Mouse (Mus musculus) lung, postnatal 36 days (tissue): ENCODE measurements around the gene Ppara.
A peak's percentile ranks its signal among the peaks of the same experiment; 100 is the strongest.

Source experiments
- DNase-seq: peaks from one replicate; pipeline ENCODE4 v3.0.0; 2022; ENCODE audit warnings: mixed read lengths

The Ppara gene

GRCm38 (mm10) chr15:85705566-85706332, 29.0 kb upstream of the Ppara start:
- peak; percentile 65 for DNase-seq

DNA sequence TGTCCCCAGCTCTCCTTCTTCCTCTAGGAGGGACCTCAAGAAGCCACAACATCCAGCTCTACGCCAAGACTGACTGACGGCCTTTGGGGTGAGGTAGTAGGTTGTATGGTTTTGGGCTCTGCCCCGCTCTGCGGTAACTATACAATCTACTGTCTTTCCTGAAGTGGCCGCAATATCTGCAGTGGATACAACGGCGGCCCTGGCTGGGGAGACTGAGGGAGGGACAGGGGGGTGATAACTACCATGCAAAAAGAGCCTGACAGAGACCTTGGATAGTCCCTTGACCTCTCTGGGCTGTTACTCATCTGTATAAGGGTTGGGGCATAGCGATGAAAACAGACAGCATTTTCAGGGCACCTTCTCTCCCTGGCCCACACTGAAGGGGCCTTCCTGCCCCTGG, 28.3 kb upstream of the Ppara start:
- no peak for DNase-seq

GRCm38 (mm10) chr15:85707017-85707416, 27.8 kb upstream of the Ppara start:
- no peak for DNase-seq

- no peak for DNase-seq
Measured at GRCm38 (mm10) chr15:85707458-85708030, 27.2 kb upstream of the Ppara start.

- no peak for DNase-seq
Measured at GRCm38 (mm10) chr15:85708217-85708616, 26.6 kb upstream of the Ppara start.

DNA sequence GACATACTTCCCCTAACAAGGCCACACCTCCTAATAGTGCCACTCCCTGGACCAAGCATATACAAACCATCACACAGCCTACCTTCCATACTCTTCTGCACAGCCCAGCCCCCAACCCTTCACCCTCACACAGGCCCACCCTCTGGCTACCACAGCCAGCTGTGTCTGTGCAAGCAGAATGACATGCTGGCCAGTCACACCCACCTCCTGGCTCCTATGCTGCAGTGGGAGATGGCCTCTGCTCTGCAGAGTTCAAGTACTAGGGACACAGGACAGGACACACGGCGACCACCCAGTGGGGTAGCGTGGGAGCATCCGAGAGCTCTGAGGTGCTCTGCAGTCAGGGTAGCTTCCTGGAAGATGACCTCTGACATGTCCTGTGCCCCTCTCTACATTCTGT, 25.9 kb upstream of the Ppara start:
- no peak for DNase-seq

DNA sequence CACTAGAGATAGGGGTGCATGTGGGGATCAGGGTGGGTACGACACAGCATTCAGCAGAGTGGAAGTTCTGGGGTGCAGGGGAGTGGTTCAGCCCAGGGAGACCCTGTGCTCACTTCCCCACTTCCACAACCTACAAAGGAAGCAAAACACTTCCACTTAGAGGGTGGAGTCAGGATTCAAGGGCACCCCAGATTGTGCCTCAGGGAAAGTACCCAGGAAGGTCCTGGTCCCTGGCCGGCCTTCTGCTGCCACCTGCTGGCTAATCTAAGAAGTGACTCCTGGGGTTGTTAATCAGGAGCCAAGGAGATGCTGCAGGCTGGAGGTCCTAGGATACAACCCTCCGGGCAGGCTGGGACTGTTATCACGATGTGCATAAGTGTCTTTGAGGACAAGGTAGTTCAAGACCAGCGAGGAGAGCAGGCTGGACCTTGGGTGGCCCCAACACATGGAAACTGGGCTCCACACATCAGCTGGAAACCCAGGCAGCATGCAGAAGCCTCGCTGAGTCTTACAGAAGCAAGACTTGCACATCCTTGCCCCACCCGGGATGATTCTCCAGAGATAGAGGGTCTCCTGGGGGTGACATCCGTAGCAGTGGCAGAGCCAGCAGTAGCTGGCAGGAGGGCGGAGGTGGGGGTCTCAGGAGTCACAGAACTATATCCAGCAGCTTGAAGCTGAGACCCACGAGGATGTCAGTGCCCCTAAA, 25.4 kb upstream of the Ppara start:
- peak; percentile 93 for DNase-seq

DNA sequence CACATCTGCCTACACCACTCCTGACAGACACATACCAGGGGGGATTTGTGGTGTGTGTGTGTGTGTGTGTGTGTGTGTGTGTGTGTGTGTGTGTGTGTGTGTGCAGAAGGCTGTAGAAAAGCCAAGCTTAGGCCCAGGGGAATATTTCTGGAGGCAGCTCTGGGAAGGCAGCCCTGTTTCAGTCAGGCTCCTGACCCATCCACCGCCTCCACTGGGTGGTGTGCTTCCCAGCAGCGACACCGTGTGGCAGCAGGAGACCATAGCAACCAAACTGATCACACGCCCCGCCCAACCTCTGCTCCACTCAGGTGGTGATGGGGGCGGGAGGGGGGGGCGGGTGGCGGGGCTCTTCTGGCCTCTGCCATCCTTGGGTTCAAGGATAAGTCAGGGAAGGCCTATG, 24.6 kb upstream of the Ppara start:
- DNase-seq: peak; percentile 85

- DNase-seq: no peak
Measured at GRCm38 (mm10) chr15:85710641-85711580, 23.9 kb upstream of the Ppara start.

DNA sequence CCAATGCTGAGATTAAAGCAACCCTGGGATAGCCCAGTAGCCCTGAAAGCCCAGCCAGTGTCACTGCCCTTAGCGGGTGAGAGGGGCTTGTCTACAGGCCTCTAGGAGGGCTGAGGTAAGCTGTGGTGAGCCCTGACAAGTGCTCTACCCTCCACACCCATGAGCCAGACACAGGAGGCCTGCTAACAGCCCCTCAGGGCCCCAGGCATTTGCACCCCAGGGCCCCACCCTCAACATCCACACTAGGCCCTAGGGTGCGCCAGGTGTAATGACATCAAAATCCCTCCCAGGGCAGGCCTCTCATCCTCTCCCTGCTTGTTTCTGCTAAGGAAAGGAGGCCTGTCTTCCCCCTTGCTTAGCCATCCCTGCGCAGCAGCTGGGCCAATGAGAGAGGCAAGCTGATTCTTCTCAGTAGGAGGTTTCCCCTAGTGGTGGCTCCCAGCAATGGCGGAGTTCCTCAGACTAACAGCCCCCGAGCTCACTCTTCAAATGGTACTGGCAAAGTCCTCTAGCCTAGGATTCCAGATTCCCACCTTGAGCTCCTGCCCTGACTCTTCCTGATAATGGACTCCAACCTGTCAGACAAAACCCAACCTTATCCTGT, 22.1 kb upstream of the Ppara start:
- peak; percentile 32 for DNase-seq

DNA sequence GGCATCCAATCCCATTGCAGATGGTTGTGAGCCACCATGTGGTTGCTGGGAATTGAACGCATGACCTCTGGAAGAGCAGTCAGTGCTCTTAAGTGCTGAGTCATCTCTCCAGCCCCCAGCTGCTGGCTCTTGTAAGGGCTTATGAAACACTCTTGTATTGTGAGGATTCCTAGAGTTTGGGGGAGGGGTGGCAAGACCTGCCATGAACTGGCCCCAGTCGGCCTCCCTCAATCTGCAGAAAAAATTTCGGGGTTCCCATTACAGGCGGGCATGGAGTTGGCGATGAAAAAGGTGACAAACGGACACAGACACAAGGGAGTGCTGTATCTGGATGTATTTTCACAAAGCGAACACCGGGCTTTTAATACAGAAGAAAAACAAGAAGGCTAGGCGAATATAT, 21.4 kb upstream of the Ppara start:
- DNase-seq: no peak

GRCm38 (mm10) chr15:85715059-85715458, 19.7 kb upstream of the Ppara start:
- no peak for DNase-seq

DNA sequence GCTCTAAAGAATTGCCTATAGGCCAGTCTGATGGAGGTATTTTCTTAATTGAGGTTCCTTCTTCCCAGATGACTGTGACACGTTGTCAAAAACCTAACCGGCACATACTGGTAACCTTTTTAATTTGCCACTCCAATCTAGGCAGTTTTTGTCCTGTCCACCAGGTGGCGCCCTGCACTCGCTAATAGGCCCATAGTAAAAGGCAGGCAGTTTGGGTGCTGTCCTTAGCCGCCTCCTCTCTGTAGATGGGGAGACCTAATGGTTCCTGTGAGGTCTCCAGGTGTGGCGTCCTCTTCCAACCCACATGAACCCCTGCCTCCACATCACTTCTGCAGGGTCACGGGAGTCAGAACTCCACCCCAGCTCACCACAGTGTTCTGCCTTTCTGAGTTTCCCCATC, 18.7 kb upstream of the Ppara start:
- peak; percentile 92 for DNase-seq

GRCm38 (mm10) chr15:85716591-85716990, 18.2 kb upstream of the Ppara start:
- no peak for DNase-seq

- DNase-seq: no peak
Measured at GRCm38 (mm10) chr15:85717008-85717407, 17.8 kb upstream of the Ppara start.

- DNase-seq: no peak
Measured at GRCm38 (mm10) chr15:85717800-85718199, 17.0 kb upstream of the Ppara start.

GRCm38 (mm10) chr15:85719017-85719416, 15.8 kb upstream of the Ppara start:
- no peak for DNase-seq

GRCm38 (mm10) chr15:85720366-85720841, 14.4 kb upstream of the Ppara start:
- no peak for DNase-seq

GRCm38 (mm10) chr15:85724271-85725165, 10.3 kb upstream of the Ppara start:
- DNase-seq: no peak

- DNase-seq: no peak
Measured at GRCm38 (mm10) chr15:85728224-85728623, 6.6 kb upstream of the Ppara start.

DNA sequence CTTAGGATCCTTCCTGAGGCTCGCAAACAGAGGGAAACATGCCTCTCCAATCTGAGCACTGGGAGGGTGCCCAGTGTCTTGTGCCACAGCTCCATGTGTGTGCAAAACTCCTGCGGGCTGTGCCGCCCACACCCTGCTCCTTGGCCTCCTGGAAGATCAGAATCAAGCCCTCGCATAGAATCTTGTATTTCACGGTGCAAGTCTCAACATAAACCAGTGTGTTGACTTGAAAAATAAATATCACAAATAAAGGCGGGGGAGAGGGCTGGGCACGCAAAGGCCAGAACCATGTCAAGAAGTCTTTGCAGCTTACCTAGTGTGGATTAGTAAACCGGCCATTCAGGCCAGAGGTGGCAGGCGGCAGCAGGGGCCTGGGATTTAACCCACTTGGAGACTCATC, 5.5 kb upstream of the Ppara start:
- no peak for DNase-seq
